Mouse (Mus musculus): ENCODE measurements around the gene Slc2a3. TPM values are rescaled to one million over a fixed set of nuclear protein-coding genes. Genes with fewer than 3 reads are reported as not detected.

Slc2a3 gene
- polyA plus RNA-seq, 1 experiment from 2014 or later = 72.9 TPM

Small RNAs within 50 kb of the gene (microRNA-seq; reads per million reads assigned to microRNA genes)
- not detected for gene Mir7231

Other genes with a start within 250 kb of the Slc2a3 start
- gene Aicda, start 247.8 kb downstream of the Slc2a3 start, polyA plus RNA-seq (2014; fragmentation: Nextera tagmentation; extraction: Ambion mirVana) = 0.09 and 0.24 TPM in 2 replicates
- gene Apobec1, start 199.2 kb downstream of the Slc2a3 start, polyA plus RNA-seq (2014; fragmentation: Nextera tagmentation; extraction: Ambion mirVana) = 0.79 and 1.7 TPM in 2 replicates
- 0.07 and 0.14 TPM in 2 replicates for gene Gdf3, start 191.6 kb downstream of the Slc2a3 start, polyA plus RNA-seq (2014; fragmentation: Nextera tagmentation; extraction: Ambion mirVana)
- gene Dppa3, start 175.2 kb downstream of the Slc2a3 start, polyA plus RNA-seq (2014; fragmentation: Nextera tagmentation; extraction: Ambion mirVana) = not detected in 2 replicates
- gene Nanog, start 94.2 kb downstream of the Slc2a3 start, polyA plus RNA-seq (2014; fragmentation: Nextera tagmentation; extraction: Ambion mirVana) = 0.07 and 0.09 TPM in 2 replicates
- gene Foxj2, start 18.3 kb upstream of the Slc2a3 start, polyA plus RNA-seq (2014; fragmentation: Nextera tagmentation; extraction: Ambion mirVana) = 3.7 and 3.9 TPM in 2 replicates
- gene C3ar1, start 54.5 kb upstream of the Slc2a3 start, polyA plus RNA-seq (2014; fragmentation: Nextera tagmentation; extraction: Ambion mirVana) = 0.97 and 1.0 TPM in 2 replicates
- gene Necap1, start 72.8 kb upstream of the Slc2a3 start, polyA plus RNA-seq (2014; fragmentation: Nextera tagmentation; extraction: Ambion mirVana) = 59.0 and 61.5 TPM in 2 replicates
- 0.64 and 0.99 TPM in 2 replicates for gene Clec4a1, start 120.2 kb upstream of the Slc2a3 start, polyA plus RNA-seq (2014; fragmentation: Nextera tagmentation; extraction: Ambion mirVana)
- gene Clec4a3, start 150.9 kb upstream of the Slc2a3 start, polyA plus RNA-seq (2014; fragmentation: Nextera tagmentation; extraction: Ambion mirVana) = 0.28 and 0.92 TPM in 2 replicates
- gene Clec4a4, start 188.7 kb upstream of the Slc2a3 start, polyA plus RNA-seq (2014; fragmentation: Nextera tagmentation; extraction: Ambion mirVana) = not detected in 2 replicates
- gene Clec4b1, start 248.3 kb upstream of the Slc2a3 start, polyA plus RNA-seq (2014; fragmentation: Nextera tagmentation; extraction: Ambion mirVana) = not detected in 2 replicates